Mouse (Mus musculus) myocyte (in vitro differentiated cells): ENCODE results near the gene Ank2.

Experiments used
- MYOD1 ChIP-seq, 3 experiments: IDR thresholded peaks; one replicate each; pipeline ENCODE4 v1.6.1; 2011; ENCODE audit warnings: control low read depth in 2 of 3, low read depth in 2 of 3, mild to moderate bottlenecking in 2 of 3, moderate library complexity in 1 of 3; ENCODE audit not compliant: insufficient read length in 2 of 3, control insufficient read depth in 1 of 3
- POLR2AphosphoS2 ChIP-seq: IDR thresholded peaks from one replicate; pipeline ENCODE4 v1.6.1; 2011; ENCODE audit warnings: low read depth, control low read depth; ENCODE audit not compliant: insufficient read length
- USF1 ChIP-seq: IDR thresholded peaks from one replicate; pipeline ENCODE4 v1.6.1; 2011; ENCODE audit warnings: low read depth, mild to moderate bottlenecking, control low read depth, moderate library complexity

DNA sequence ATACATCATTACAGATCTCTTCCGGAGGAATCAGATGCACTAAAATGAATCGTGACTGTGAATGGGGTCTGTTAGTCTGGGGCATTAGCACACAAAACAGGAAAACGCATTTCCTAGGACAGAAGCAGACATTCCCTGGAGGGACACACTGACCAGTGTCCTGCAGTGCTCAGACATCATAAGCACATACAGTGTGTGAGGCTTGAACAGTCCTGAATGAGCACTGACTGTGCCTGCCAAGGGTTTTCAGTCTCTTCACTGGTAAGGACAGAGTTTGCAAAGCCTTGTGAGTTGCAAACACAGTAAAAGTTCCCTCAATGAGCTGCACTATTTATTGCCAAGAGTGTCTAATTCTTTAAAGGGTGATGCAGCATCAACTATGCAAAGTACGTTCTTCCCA, 613.1 kb downstream of the Ank2 start:
- no peak for TF ChIP-seq USF1
- no peak for TF ChIP-seq MYOD1 (IDR thresholded peaks at IDR 0.05; ENCODE audit: control insufficient read depth in 1 of 3, insufficient read length in 2 of 3, low read depth in 2 of 3)
- TF ChIP-seq POLR2AphosphoS2 = no peak
